Mouse (Mus musculus) olfactory bulb, adult 2 months (tissue): ENCODE data around the gene Nmur1. TPM values are rescaled to one million over a fixed set of nuclear protein-coding genes. Genes with fewer than 3 reads are reported as not detected.

ENCODE experiments used
- H3K27ac ChIP-seq: fragments of 200-500 bp; 2 replicates; pipeline ENCODE4 v1.5.1; 2012; ENCODE audit warnings: low read depth, low read length; ENCODE audit not compliant: insufficient read depth
- H3K4me1 ChIP-seq: fragments of 200-500 bp; 2 replicates; pipeline ENCODE4 v1.6.1; 2012; ENCODE audit warnings: low read length; ENCODE audit not compliant: control insufficient read depth, insufficient read depth
- H3K4me3 ChIP-seq: fragments of 200-500 bp; 2 replicates; pipeline ENCODE4 v1.5.1; 2012; ENCODE audit warnings: mild to moderate bottlenecking, low read depth, low read length, moderate library complexity; ENCODE audit not compliant: insufficient read depth
- CTCF ChIP-seq: fragments of 200-500 bp; IDR thresholded peaks from 2 replicates; pipeline ENCODE4 v1.5.1; 2012; ENCODE audit warnings: low read depth, mild to moderate bottlenecking, low read length, moderate library complexity; ENCODE audit not compliant: insufficient read depth
- POLR2A ChIP-seq: fragments of 200-500 bp; IDR thresholded peaks from 2 replicates; pipeline ENCODE4 v1.6.1; 2012; ENCODE audit warnings: mild to moderate bottlenecking, low read depth, low read length, moderate library complexity; ENCODE audit not compliant: insufficient read depth
- WGBS: fragments of 180-500 bp; shearing (Covaris S2); methylation state at CpG from one replicate; pipeline ENCODE4 v1.1.7; 2018; 5-methylcytosine and 5-hydroxymethylcytosine counted together
- polyA plus RNA-seq: library from polyadenylated mRNA; stranded (reverse); fragments of >200 nt; gene quantifications from 2 replicates; pipeline ENCODE4 v1.2.4, GENCODE M21; 2012; ENCODE audit warnings: low replicate concordance; ENCODE audit not compliant: missing spikeins, insufficient read depth, insufficient read length

Gene Nmur1
- polyA plus RNA-seq, 1 experiment: not detected

DNA sequence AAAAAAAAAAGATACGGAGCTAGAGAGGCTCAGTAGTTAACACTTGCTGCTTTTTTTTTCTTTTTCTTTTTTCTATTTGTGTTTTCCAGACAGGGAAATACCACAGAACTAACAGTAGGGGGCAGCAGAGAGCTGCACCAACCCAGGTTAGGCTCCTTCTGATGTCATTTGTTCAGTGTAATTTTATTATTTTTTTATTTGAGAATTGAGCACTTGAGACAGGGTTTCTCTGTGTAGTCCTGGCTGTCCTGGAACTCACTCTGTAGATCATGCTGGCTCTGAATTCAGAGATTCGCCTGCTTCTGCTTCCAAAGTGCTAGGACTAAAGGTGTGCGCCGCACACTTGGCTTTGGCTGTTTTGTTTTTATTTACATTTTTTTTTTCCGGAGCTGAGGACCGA, 9.7 kb downstream of the Nmur1 start:
- Histone ChIP-seq H3K4me3 (no peak overlapping the region), H3K27ac (no peak overlapping the region), H3K4me1 (peaks cover 4% of the 10 kb centered on the region)
- TF ChIP-seq CTCF (no peak), POLR2A (no peak)
- 59% methylated on average over 6 of the region's 6 CpGs for WGBS

DNA sequence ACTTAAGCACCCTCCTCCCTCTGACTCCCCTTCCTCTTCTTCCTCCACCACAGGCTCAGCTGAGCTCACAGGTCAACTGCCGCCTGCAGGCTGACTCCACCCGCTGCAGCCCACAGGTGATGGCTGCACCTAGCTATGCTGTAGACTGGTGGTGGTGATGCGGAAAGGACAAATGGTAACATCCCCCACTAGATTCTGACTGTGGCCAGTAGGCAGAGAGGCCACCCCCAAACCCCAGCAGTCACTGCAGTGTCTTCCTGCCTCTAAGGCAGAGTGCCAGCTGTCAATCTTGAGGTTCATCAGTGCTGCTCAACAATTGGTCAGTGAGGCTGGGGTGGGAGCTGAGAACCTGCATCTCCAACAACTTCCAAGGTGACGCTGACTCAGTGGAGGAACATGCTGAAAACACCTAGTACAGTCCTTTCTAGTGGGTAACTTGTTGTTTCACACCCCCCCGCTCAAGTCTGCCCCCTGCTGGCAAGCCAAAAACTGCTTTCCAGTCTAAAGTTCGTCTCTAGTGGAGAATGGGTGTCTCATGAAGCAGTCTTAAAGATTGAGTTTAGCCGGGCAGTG, 10.3 kb downstream of the Nmur1 start:
- TF ChIP-seq CTCF: no peak
- no peak for TF ChIP-seq POLR2A
- H3K4me3 ChIP-seq: no peak overlapping the region
- H3K27ac ChIP-seq: no peak overlapping the region
- 76% methylated on average over 7 of the region's 7 CpGs for WGBS
- H3K4me1 ChIP-seq: no peaks in the 10 kb centered on the region

DNA sequence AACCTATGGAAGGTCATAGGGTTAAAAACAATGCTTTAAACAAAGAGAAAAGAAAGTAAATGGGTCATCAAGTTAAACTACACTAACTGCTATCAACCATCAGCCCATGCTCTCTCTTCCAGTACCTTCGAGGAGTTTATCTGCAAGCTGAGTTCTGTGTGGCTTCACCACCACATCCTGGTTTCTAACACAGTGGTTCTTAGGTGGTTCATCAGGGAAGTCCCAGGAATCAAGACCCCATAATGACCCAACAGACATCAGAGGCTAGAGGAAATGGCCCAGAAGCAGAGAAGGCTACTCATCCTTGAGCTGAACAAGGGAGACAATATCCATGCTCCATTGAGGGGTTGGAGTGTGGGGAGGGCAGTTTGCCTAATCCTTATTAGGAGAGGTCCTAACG, 10.9 kb downstream of the Nmur1 start:
- H3K4me1 ChIP-seq: no peaks in the 10 kb centered on the region
- H3K27ac ChIP-seq: no peak overlapping the region
- H3K4me3 ChIP-seq: no peak overlapping the region
- TF ChIP-seq POLR2A (no peak), CTCF (no peak)
- 74% methylated on average over 2 of the region's 2 CpGs for WGBS

DNA sequence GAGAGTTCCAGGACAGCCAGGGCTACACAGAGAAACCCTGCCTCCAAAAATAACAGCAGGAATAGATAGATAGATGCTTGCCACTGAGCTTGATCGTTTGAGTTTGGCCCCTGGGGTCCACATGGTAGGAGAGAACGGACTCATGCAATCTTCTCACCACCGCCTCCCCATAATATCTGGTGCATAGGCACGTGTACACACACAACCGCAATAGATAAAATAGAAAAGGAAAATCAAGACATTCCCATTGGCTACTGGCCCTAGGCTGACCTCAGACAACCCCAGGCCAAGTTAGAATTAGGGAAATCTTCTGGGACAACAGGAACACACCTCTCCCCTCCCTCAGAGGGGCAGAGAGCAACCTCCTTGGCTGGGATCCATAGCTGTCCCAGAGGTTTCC, 11.3 kb downstream of the Nmur1 start:
- no peaks in the 10 kb centered on the region for H3K4me1 ChIP-seq
- H3K27ac ChIP-seq: no peak overlapping the region
- WGBS: 91% methylated on average over 5 of the region's 5 CpGs
- no peak overlapping the region for H3K4me3 ChIP-seq
- TF ChIP-seq CTCF (no peak), POLR2A (no peak)

DNA sequence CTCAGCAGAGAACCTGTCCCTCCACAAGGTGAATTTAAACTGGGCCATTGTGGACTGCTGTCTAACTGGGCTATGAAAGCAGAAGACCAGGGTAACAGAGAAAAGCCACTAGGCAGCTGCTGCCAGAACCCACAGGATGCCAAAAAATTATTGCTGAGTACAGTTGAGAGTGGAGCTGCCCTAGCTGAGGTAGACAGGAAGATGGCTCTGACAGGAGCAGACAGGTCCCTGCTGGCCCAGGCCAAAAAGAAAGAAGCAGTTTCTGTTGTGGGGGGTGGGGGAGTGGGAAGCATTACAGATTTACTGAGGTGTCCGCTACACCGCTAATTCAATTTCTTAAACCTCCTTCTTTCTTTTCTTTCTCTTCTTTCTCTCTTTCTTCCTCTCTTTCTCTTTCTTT, 16.6 kb downstream of the Nmur1 start:
- TF ChIP-seq POLR2A: no peak
- TF ChIP-seq CTCF: no peak

DNA sequence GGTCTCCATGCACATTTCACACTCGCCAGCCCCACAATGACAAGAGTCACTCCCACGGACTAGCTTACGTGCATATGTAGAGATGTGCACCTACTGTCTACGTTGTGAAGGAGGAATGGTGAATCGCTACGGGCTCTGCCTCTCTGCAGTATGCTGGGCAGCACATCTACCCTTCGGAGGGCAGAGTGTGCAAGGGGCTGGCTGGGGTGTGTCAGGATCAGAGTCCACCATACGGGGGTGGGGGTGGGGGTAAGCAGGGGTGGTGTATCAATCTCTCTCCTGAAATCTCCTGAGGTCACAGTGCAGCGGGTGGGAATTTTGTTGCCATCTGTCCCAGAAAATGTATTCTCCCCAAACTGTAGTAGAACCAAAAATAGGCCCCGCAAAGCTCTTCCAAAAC, 17.5 kb downstream of the Nmur1 start:
- H3K4me3 ChIP-seq: no peak overlapping the region
- H3K27ac ChIP-seq: no peak overlapping the region
- WGBS: 86% methylated on average over 10 of the region's 10 CpGs
- no peaks in the 10 kb centered on the region; the same call in 1 of the 2 replicates for H3K4me1 ChIP-seq
- no peak for TF ChIP-seq CTCF
- TF ChIP-seq POLR2A: no peak

More for the DNA sequence above, 16.6 kb downstream of the Nmur1 start:
- Histone ChIP-seq H3K4me1 (no peaks in the 10 kb centered on the region; the same call in 1 of the 2 replicates), H3K4me3 (no peak overlapping the region), H3K27ac (no peak overlapping the region)
- 98% methylated on average over 2 of the region's 2 CpGs for WGBS

DNA sequence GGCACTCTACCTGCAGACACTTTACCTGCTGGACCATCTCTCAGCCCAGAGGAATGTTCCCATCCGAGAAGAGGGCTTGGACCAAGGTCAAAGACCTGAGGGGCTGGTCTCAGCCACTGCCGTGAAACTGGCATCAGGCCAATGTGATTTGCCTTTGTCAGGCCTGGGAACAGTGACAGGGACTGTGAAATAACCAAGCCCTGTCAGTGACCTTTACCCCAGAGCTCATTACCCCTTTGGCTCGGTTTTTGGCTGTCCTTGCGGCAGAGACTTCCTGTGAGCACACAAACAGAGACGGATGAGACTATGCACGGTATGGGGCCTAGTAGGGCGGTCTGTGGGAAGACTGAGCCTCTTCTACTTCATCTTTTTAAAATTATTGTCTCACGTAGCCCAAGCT, 19.1 kb downstream of the Nmur1 start:
- 77% methylated on average over 8 of the region's 8 CpGs for WGBS
- H3K4me1 ChIP-seq: no peaks in the 10 kb centered on the region; the same call in 1 of the 2 replicates
- no peak overlapping the region for H3K27ac ChIP-seq
- H3K4me3 ChIP-seq: no peak overlapping the region
- no peak for TF ChIP-seq CTCF

DNA sequence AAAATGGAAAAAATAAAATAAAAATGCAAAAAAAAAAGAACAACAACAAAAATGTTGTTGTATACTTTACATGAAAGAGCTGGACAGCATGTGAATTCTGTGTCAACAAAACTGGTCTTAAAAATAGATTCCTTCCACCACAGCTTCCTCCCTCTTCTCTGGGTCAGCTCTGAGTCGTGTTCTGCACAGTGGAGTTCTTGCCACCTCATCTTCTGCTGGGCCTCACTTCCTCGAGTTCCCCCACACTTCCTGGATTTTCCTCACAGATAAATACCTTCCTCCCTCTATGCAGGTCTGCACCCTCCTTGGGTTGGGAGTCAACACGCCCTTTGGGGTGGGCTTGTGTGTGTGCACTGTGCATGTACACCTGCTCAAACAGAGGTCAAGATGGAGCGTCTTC, 19.7 kb downstream of the Nmur1 start:
- Histone ChIP-seq H3K4me3 (no peak overlapping the region), H3K27ac (no peak overlapping the region), H3K4me1 (no peaks in the 10 kb centered on the region; the same call in 1 of the 2 replicates)
- 81% methylated on average over 4 of the region's 4 CpGs for WGBS
- TF ChIP-seq POLR2A (no peak), CTCF (no peak)

DNA sequence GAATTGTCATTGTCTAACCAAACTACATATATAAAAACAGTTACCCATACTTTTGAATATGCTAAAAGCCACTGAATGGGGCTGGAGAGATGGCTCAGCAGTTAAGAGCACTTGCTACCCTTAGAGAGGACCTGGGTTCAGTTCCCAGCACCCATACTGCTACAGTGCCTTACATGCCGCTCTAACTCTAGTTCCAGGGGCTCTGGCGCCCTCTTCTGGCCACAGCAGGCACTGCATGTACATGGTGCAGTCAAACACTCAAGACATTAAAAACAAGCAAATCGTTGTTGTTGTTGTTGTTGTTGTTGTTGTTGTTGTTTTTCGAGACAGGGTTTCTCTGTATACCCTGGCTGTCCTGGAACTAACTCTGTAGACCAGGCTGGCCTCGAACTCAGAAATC, 21.2 kb downstream of the Nmur1 start:
- TF ChIP-seq CTCF (no peak), POLR2A (no peak)
- 63% methylated on average over 5 of the region's 5 CpGs for WGBS
- no peaks in the 10 kb centered on the region; the same call in 1 of the 2 replicates for H3K4me1 ChIP-seq
- no peak overlapping the region for H3K4me3 ChIP-seq
- H3K27ac ChIP-seq: no peak overlapping the region
